14 mouse cellular contexts compared by ENCODE assay signal in the genomic region with DNA sequence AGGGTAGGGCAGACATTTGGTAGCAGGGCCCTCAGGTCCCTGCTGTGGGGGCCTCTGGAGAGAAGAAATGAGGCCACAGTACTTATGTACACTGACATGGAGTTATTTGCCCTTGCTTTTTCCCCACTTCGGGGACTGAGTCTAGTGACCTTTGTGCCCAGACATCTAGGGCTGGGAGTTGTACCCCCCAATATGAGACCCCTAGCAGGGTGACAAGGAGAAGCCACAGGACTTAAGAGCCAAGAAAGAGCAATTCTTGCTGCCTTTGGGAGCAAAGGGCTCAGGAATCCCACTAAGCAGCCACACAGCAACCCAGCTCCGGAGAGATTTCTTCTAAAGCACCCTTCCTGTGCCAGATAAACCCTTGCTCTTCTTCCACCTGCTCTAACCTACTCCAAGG. TPM values are rescaled to one million over a fixed set of nuclear protein-coding genes. Genes with fewer than 3 reads are reported as not detected.
A peak's percentile ranks its signal among the peaks of the same experiment; 100 is the strongest.
DNase-seq lines count a peak whose midpoint lies in the region; ATAC-seq and TF ChIP-seq lines count a peak whose summit lies in the region.
"Had no signal": no experiment of that assay in that cellular context is flagged by ENCODE, and none has a peak within 500 bp of the region (broad histone marks: within the 10 kb centered on the region; RNA-seq: fewer than 3 reads in every experiment).

No protein-coding gene starts in this region.

- H3K4me1 ChIP-seq in cerebellum, adult 2 months (ENCODE audit: control insufficient read depth, insufficient read depth, low read length), result peaks cover 11% of the 10 kb centered on the region; the same call in 1 of the 2 replicates
- peaks cover 28% of the 10 kb centered on the region for H3K4me1 ChIP-seq in embryonic facial prominence, embryonic 13.5 days
- peaks cover 44% of the 10 kb centered on the region for H3K4me1 ChIP-seq in hindbrain, embryonic 14.5 days (replicated peaks; ENCODE audit: control insufficient read depth, insufficient read depth, low read length)
- H3K4me1 ChIP-seq in midbrain, embryonic 14.5 days (ENCODE audit: control insufficient read depth, insufficient read depth, low read length), result peaks cover 70% of the 10 kb centered on the region

- WGBS in cerebellum, adult 2 months, result 48% methylated on average over 2 of the region's 2 CpGs
- 66% methylated on average over 2 of the region's 2 CpGs for WGBS in embryonic facial prominence, embryonic 13.5 days
- 58% methylated on average over 2 of the region's 2 CpGs for WGBS in hindbrain, embryonic 14.5 days
- 46% methylated on average over 2 of the region's 2 CpGs for whole genome bisulfite sequencing in midbrain, embryonic 14.5 days

- no peaks in the 10 kb centered on the region for H3K36me3 ChIP-seq in embryonic facial prominence, embryonic 13.5 days
- H3K36me3 ChIP-seq in hindbrain, embryonic 14.5 days (replicated peaks; ENCODE audit: control insufficient read depth, insufficient read depth), result peaks cover 13% of the 10 kb centered on the region; the same call in 1 of the 2 replicates
- 0 out of 2 replicates have a peak, but pooled peaks cover 16% of the 10 kb centered on the region for H3K36me3 ChIP-seq in midbrain, embryonic 14.5 days (ENCODE audit: control insufficient read depth, insufficient read depth, low read length)

- DNase-seq in cerebellum, adult 2 months, result no peak
- DNase-seq in cerebellum, postnatal 25 days, result no peak
- DNase-seq in hindbrain, embryonic 14.5 days (ENCODE audit: low spot score), result no peak
- DNase-seq in midbrain, embryonic 14.5 days, result no peak
- DNase-seq in kidney, adult 18-20 months, result no peak
- no peak for DNase-seq in layer of hippocampus, adult 18-20 months (ENCODE audit: low spot score in 2 of 2)
- DNase-seq: gastrocnemius, postnatal 25 days; heart, postnatal 10 days; kidney, adult 9 months; thymus, postnatal 36 days had no signal

- no peak overlapping the region for H3K4me3 ChIP-seq in cerebellum, adult 2 months (replicated peaks; ENCODE audit: insufficient read depth, low read depth, low read length)
- peak overlapping the region; percentile 36; the same call in 1 of the 2 replicates for H3K4me3 ChIP-seq in embryonic facial prominence, embryonic 13.5 days
- no peak overlapping the region for H3K4me3 ChIP-seq in hindbrain, embryonic 14.5 days (replicated peaks; ENCODE audit: low read length)
- no peak overlapping the region for H3K4me3 ChIP-seq in midbrain, embryonic 14.5 days (replicated peaks; ENCODE audit: low read depth, low read length)

- no peak for ATAC-seq in embryonic facial prominence, embryonic 13.5 days (ENCODE audit: insufficient number of reproducible peaks, insufficient read depth, low FRiP score, low TSS enrichment, low read depth)
- no peak for ATAC-seq in hindbrain, embryonic 14.5 days (ENCODE audit: low FRiP score)
- no peak for ATAC-seq in midbrain, embryonic 14.5 days (ENCODE audit: low FRiP score, low TSS enrichment)
- ATAC-seq in megakaryocyte, adult 5-6 weeks (ENCODE audit: poor library complexity, severe bottlenecking), result no peak

- peak overlapping the region; percentile 62 for H3K9ac ChIP-seq in embryonic facial prominence, embryonic 13.5 days
- H3K9ac ChIP-seq in hindbrain, embryonic 14.5 days, result peak overlapping the region; percentile 6; the same call in 1 of the 2 replicates
- peak overlapping the region; percentile 39; the same call in 1 of the 2 replicates for H3K9ac ChIP-seq in midbrain, embryonic 14.5 days (replicated peaks; ENCODE audit: low read length)

- TF ChIP-seq POLR2A in cerebellum, adult 2 months (IDR thresholded peaks at IDR 0.05; ENCODE audit: borderline replicate concordance, insufficient read depth, low read length), result no peak

- TF ChIP-seq CTCF in cerebellum, adult 2 months (IDR thresholded peaks at IDR 0.05; ENCODE audit: borderline replicate concordance, insufficient read depth, low read depth, low read length), result no peak

- H3K27me3 ChIP-seq in cerebellum, adult 2 months (ENCODE audit: control insufficient read depth, insufficient read depth, low read length), result no peaks in the 10 kb centered on the region
- H3K27me3 ChIP-seq in embryonic facial prominence, embryonic 13.5 days, result peaks cover 48% of the 10 kb centered on the region
- H3K27me3 ChIP-seq in hindbrain, embryonic 14.5 days (ENCODE audit: control insufficient read depth, insufficient read depth, low read length), result no peaks in the 10 kb centered on the region
- H3K27me3 ChIP-seq in midbrain, embryonic 14.5 days (ENCODE audit: control insufficient read depth, insufficient read depth, low read length), result no peaks in the 10 kb centered on the region

- peak overlapping the region; percentile 54 for H3K4me2 ChIP-seq in embryonic facial prominence, embryonic 13.5 days
- H3K4me2 ChIP-seq in hindbrain, embryonic 14.5 days (replicated peaks), result peak overlapping the region; percentile 48
- peak overlapping the region; percentile 48 for H3K4me2 ChIP-seq in midbrain, embryonic 14.5 days (ENCODE audit: low read length)

- 0 out of 2 replicates have a peak overlapping the region, but pooled peaks have one; percentile 28 for H3K27ac ChIP-seq in cerebellum, adult 2 months (ENCODE audit: insufficient read depth, low read length)
- peak overlapping the region; percentile 60; the same call in 1 of the 2 replicates for H3K27ac ChIP-seq in embryonic facial prominence, embryonic 13.5 days
- H3K27ac ChIP-seq in hindbrain, embryonic 14.5 days, result 0 out of 2 replicates have a peak overlapping the region, but pooled peaks have one; percentile 33
- H3K27ac ChIP-seq in midbrain, embryonic 14.5 days (replicated peaks; ENCODE audit: low read depth, low read length), result peak overlapping the region; percentile 86

- H3K9me3 ChIP-seq in embryonic facial prominence, embryonic 13.5 days, result no peaks in the 10 kb centered on the region
- no peaks in the 10 kb centered on the region for H3K9me3 ChIP-seq in hindbrain, embryonic 14.5 days (ENCODE audit: control insufficient read depth, low read length)
- no peaks in the 10 kb centered on the region for H3K9me3 ChIP-seq in midbrain, embryonic 14.5 days (ENCODE audit: control insufficient read depth, low read length)

RNA-seq across cellular contexts. Expression of a gene that starts 10.7 kb away (rescaled TPM):
- 3.2 and 3.6 TPM in 2 replicates for polyA plus RNA-seq in cerebellum, adult 2 months (2012; rRNA removed)
- polyA plus RNA-seq in embryonic facial prominence, embryonic 13.5 days (2015; fragmentation: Nextera tagmentation; extraction: Ambion mirVana), result 0.34 and 0.37 TPM in 2 replicates
- 3.6 and 3.8 TPM in 2 replicates for polyA plus RNA-seq in hindbrain, embryonic 14.5 days (2014; fragmentation: Nextera tagmentation; extraction: Ambion mirVana)
- polyA plus RNA-seq in midbrain, embryonic 14.5 days (2014; fragmentation: Nextera tagmentation; extraction: Ambion mirVana), result 4.4 and 4.5 TPM in 2 replicates
- not detected in 2 replicates for total RNA-seq in megakaryocyte, adult 5-6 weeks (2015)
- not detected in 2 replicates for total RNA-seq in megakaryocyte, adult 5-6 weeks (2017)
- under 1 TPM; 0.45 to 0.48 TPM for total RNA-seq in layer of hippocampus, adult 18-20 months (2021)
- total RNA-seq: gastrocnemius, postnatal 25 days; heart, postnatal 10 days had no signal
- polyA plus RNA-seq: liver, embryonic 16.5 days had no signal

RNA-seq across cellular contexts. Expression of a gene that starts 10.7 kb away (rescaled TPM):
- polyA plus RNA-seq in cerebellum, adult 2 months (2012; rRNA removed), result 7.1 and 7.6 TPM in 2 replicates
- polyA plus RNA-seq in embryonic facial prominence, embryonic 13.5 days (2015; fragmentation: Nextera tagmentation; extraction: Ambion mirVana), result 1.2 and 1.8 TPM in 2 replicates
- polyA plus RNA-seq in hindbrain, embryonic 14.5 days (2014; fragmentation: Nextera tagmentation; extraction: Ambion mirVana), result 15.9 and 22.1 TPM in 2 replicates
- polyA plus RNA-seq in midbrain, embryonic 14.5 days (2014; fragmentation: Nextera tagmentation; extraction: Ambion mirVana), result 21.2 and 23.2 TPM in 2 replicates
- not detected in 2 replicates for total RNA-seq in megakaryocyte, adult 5-6 weeks (2015)
- total RNA-seq in megakaryocyte, adult 5-6 weeks (2017), result not detected in 2 replicates
- total RNA-seq in layer of hippocampus, adult 18-20 months (2021), result under 1 TPM in 1 of 2 experiments, not detected in 1; 0.32 TPM
- total RNA-seq: gastrocnemius, postnatal 25 days; heart, postnatal 10 days had no signal
- polyA plus RNA-seq: liver, embryonic 16.5 days had no signal

RNA-seq across cellular contexts. Expression of a gene that starts 27.6 kb away (rescaled TPM):
- not detected in 2 replicates for polyA plus RNA-seq in cerebellum, adult 2 months (2012; rRNA removed)
- polyA plus RNA-seq in embryonic facial prominence, embryonic 13.5 days (2015; fragmentation: Nextera tagmentation; extraction: Ambion mirVana), result not detected in 2 replicates
- 0.39 and 0.47 TPM in 2 replicates for polyA plus RNA-seq in hindbrain, embryonic 14.5 days (2014; fragmentation: Nextera tagmentation; extraction: Ambion mirVana)
- polyA plus RNA-seq in midbrain, embryonic 14.5 days (2014; fragmentation: Nextera tagmentation; extraction: Ambion mirVana), result 0.70 TPM in 1 of 2 replicates, not detected in the other
- not detected in 2 replicates for total RNA-seq in megakaryocyte, adult 5-6 weeks (2015)
- total RNA-seq in megakaryocyte, adult 5-6 weeks (2017), result not detected in 2 replicates
- total RNA-seq in layer of hippocampus, adult 18-20 months (2021), result not detected
- total RNA-seq: gastrocnemius, postnatal 25 days; heart, postnatal 10 days; layer of hippocampus, postnatal 14 days had no signal
- polyA plus RNA-seq: liver, embryonic 16.5 days had no signal

Comparison
In these comparisons a context has a peak if more than half of its experiments do, and no peak if none do; other contexts are left out.
1. H3K27ac ChIP-seq: peak in every context shown above with its lines; median percentile 86 in midbrain, embryonic 14.5 days; 60 in embryonic facial prominence, embryonic 13.5 days; 33 in hindbrain, embryonic 14.5 days; 28 in cerebellum, adult 2 months.
2. H3K9ac ChIP-seq: peak in every context shown above with its lines; median percentile 62 in embryonic facial prominence, embryonic 13.5 days; 39 in midbrain, embryonic 14.5 days; 6 in hindbrain, embryonic 14.5 days.